Mouse (Mus musculus): Measurements from ENCODE around the gene Ccnb1ip1. TPM values are rescaled to one million over a fixed set of nuclear protein-coding genes. Genes with fewer than 3 reads are reported as not detected.
"Not testable (repeated sequence)": the region's sequence is repeated elsewhere in the genome, so short reads cannot be mapped to it uniquely, and the experiment has no call there.

Gene Ccnb1ip1
- total RNA-seq (2021): not detected
- long read RNA-seq, experiment 1: 0 reads
- long read RNA-seq, experiment 2: 0 reads

DNA sequence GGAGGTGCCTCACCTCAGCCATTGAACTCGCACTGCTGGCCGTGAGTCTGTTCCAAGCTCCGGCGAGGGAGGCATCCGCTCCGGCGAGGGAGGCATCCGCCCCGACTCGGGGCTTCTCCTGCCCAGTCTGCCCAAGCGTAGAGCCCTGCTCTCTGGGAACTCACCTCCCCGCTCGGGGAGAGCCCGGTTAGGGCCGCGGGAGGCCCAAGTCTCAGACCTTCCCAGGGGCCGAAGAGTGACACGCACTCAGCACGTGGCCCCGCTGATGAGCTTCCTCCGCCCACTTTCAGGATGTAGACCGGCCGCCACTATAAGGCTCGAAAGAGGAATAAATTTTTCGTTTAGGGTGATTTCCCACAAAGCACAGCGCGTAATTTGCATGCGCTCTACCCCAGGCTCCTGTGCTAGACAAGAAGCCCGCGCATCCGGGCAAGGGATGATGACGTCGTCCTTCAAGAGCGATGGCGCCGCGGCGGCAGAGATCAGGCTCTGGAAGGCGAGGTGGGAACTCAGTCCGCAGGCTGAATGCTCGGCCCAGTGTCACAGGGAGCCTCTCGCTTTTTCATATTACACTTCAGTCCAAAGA lies at the start of gene Ccnb1ip1, which contains the start of gene Parp2:
TSS of gene Ccnb1ip1 (minus strand) at position 246 of the 586 bp plus-strand sequence.
TSS of gene Parp2 (plus strand) at position 355 of the 586 bp plus-strand sequence.
- peak; percentile 91 to 92 for DNase-seq (ENCODE audit: low spot score in 2 of 2)

DNA sequence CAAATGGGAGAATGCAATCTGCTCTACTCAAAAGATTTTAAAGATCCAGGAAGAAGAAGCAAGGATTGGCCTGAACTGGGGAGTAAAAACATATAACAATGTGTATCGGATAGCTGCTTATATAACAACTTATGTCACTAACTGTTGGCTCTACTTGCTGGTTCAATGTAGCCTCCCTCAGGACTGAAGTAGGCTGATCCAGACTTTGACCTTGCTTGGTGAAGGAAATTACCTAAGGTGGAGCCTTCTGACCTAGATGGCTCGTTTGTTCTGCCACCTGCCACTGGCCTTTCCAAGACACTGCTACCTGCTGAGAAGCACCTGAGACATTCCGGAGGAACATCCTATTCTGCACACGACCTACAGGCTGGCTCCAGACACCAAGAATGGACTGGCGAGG lies 48.3 kb upstream of the Ccnb1ip1 start:
- no peak for DNase-seq (ENCODE audit: low spot score in 2 of 2)

DNA sequence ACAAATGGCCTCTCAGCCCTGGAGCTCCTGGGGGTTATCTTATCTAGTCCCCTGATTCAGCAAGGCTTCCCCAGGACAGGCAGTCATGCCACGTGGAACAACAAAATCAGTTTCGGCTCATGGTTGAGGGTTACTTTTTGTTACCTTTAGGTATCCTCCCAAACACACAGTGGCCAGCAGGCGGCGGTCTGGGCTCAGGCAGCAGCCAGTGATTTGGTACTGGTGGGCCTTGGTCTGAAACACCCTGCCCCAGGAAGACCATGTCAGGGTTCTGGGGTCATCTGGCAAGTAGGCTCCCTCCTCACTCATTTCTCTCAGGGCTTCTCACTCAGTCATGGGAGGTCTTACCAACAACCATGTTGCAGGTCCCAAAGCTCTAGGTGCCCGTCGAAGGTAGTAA lies 29.7 kb upstream of the Ccnb1ip1 start:
- peak in 1 of 2 experiments; percentile 20 for DNase-seq (ENCODE audit: low spot score in 2 of 2)

DNA sequence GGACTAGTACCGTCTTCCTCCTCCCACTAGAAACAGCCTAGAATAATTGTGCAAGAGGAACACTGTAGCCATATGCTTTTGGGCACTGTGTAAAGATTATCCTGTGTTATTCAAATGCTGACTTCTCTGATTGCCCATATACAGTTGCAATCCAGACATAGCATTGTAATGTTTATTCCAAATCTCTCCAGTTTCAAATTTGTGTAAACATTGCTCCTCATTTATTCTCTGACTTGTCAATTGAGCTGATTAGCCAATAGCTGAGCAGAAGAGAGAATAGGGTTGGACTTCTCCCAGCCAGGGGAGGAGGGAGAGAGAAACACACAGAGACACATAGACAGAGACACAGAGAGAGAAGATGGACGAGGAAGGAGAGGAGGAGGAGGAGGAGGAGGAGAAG lies 26.9 kb upstream of the Ccnb1ip1 start:
- no peak for DNase-seq (ENCODE audit: low spot score in 2 of 2)

DNA sequence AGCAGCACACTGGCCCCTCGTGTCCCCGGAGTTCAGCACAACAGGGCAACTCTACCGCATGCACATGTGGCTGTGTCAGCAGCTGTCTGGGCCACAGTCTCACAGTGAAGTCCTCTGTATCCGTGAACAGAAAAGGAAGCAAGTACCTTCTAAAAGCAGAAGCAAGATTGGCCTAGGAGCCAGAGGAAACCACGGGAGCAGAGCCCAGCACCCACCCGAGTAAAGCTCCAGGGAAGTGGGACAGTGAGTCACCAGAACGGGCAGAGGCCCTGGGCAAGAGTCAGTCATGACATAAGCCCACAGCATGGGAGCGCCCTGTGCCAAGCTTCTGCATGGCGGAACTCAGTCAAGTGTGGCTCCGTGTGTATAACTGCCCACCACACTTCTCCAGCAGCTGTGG lies 26.4 kb upstream of the Ccnb1ip1 start:
- DNase-seq (ENCODE audit: low spot score in 2 of 2): no peak

DNA sequence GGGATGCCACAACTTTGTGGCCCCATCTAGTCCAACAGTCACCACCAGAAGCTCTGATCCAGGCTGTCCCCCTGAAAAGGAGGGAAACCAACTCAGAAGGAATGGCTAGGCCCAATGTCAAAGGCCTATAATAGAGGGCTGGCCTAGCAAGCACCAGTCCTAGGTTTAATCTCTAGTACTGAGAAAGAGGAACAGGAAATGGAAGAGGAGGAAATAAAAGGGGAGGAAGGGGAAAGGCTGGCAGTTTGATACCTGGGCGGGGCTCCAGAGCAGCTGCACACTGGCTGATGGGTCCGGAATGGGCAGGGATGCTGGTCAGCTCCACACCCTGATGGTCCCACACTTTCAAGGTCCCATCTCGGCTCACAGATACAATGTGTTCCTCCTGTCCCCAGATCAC lies 22.3 kb upstream of the Ccnb1ip1 start:
- no peak for DNase-seq (ENCODE audit: low spot score in 2 of 2)

DNA sequence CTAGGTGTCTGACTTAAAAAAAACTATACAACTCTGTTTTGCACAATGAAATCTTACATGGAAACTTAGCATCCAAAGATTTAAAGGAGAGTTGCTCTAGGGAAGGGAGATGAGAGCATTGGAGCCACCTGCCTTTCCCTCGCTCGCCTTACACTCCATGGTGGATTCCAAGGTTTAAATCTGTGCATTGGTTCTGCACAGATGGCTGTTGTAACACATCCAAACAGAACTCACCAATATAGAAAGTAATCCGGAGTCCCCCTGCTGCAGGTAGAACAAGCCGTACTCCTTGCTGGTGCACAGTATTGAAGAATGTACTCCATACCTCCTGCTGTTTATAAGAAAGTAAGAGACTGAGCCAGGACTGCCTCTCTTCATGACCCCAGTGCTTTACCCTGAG lies 19.0 kb upstream of the Ccnb1ip1 start:
- DNase-seq (ENCODE audit: low spot score in 2 of 2): no peak

DNA sequence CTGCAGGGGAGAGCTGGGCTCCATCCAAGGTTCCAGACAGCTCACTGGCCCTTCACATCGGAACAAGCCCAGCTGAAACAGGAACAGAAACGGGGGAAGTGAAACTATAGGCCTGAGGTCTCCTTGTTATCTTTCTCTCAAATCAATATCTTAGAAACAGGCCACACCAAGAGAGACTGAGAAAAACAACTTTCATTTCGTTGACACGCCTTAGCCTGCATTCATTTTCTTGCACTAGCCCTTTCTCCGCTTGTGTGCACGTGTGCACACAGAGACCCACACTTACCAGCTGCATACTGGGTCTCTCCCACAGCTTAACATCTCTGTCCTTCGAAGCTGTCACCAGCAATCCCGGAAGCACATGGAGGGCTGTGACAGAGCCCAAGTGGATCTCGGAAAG lies 16.7 kb upstream of the Ccnb1ip1 start:
- no peak for DNase-seq (ENCODE audit: low spot score in 2 of 2)

DNA sequence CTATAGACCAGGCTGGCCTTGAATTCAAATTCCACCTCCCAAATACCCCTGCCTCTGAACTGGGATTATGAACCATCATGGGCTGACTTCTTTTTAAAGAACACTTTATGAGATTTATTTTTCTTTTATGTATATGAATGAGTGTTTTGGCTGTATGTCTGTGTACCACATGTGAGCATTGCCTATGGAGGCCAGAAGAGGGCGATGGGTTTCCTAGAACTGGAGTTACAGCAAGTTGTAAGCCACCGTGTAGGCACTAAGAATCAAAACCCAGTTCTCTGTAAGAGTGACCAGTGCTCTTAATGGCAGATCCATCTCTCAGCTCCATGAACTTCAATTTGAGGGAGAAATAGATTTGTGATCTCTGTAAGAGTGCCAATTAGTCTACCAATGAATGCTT lies 15.7 kb upstream of the Ccnb1ip1 start:
- no peak for DNase-seq (ENCODE audit: low spot score in 2 of 2)

DNA sequence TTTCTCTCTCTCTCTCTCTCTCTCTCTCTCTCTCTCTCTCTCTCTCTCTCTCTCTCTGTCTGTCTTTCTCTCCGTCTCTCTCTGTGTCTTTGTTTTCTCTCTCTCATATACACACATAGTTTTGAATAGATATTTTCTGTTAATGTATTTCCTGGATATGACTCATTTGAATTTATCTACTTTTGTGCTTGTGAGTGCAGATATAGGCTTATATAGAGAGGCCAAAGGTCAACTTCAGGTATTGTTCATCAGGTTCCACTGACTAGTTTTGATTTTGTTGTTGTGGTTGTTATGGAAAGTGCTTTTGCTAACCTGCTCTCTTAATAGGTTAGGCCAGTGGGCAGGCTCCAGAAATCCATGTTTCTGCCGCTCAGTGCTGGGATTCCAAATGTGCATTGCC lies 5.5 kb upstream of the Ccnb1ip1 start:
- no peak for DNase-seq (ENCODE audit: low spot score in 2 of 2)

DNA sequence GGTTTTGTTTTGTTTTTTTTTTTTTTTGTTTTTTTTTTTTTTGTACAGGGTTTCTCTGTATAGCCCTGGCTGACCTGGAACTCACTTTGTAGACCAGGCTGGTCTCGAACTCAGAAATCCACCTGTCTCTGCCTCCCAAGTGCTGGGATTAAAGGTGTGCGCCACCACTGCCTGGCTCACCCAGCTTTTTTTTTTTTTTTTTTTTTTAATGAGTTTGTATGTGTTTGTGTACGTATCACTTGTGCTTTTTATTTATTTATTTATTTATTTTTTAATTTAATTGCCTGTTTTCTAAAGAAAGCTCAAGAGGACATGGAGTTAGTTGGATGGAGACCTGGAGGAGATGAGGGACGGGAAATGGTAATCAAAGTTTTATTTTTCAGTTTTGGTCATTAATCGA lies 1.1 kb downstream of the Ccnb1ip1 start:
- not testable (repeated sequence) for DNase-seq (ENCODE audit: low spot score in 2 of 2)

DNA sequence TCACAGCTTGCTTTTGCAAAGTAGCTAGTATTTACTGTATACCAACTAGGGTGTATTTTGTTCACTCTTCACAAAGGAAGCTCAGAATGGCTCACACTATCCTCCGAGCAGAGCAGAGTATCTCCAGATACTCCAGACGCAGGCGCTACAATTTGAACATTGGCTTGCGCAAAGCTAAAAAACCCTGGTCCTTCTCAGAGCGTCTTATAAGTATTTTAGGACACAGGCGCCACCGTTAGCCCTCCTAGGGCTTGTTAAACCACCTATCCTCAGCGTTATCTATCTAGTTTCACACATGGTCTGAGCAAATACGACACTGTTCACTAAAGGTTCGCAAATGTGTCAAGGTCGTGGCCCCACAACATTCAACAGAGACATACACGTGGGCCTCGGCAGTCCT lies 2.8 kb downstream of the Ccnb1ip1 start:
- DNase-seq (ENCODE audit: low spot score in 2 of 2): no peak

DNA sequence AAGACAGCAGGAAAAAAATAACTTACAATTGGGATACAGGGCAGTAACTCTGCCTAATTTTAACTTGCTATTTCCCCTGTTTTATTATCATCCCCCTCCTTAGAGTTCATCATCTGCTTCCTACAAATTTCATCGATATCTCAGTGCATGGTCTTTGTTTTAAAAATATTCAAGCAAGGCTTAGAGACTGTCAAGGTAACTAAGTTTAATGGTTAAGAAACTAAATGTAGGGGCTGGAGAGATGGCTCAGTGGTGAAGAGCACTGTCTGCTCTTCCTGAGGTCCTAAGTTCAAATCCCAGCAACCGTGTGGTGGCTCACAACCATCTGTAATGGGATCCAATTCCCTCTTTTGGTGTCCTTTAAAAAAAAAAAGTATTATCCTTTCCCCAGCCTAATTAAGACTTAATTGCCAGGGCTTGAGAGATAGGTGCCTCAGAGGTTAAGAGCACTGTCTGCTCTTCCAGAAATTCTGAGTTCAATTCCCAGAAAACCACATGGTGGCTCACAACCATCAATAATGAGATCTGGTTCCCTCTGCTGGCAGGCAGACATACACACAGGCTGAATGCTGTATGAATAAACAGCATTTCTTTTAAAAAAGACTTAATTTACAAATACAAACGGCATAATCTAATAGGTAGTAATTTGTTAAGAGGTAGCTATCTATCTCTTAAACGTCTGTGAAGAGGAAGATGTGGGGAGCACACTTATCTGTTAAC lies 4.5 kb downstream of the Ccnb1ip1 start:
- DNase-seq (ENCODE audit: low spot score in 2 of 2): no peak

DNA sequence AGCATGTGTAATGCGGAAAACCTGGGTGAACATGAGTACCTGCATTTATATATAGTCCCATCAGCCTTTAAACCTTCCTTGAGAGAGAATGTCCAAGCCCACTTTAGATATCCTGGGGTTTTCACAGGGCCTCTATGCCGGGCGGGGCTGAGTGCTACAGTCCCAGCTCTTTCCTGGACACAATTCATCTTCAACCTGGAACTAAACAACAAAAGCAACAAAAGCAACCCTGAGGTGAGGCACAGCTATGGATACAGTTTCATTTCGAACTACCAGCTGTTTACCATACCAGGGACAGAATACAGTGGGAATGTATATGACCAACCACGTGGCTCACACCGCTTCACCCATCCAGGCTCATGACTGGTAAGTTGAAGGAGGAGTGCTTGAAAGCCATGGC lies 5.1 kb downstream of the Ccnb1ip1 start:
- no peak for DNase-seq (ENCODE audit: low spot score in 2 of 2)

DNA sequence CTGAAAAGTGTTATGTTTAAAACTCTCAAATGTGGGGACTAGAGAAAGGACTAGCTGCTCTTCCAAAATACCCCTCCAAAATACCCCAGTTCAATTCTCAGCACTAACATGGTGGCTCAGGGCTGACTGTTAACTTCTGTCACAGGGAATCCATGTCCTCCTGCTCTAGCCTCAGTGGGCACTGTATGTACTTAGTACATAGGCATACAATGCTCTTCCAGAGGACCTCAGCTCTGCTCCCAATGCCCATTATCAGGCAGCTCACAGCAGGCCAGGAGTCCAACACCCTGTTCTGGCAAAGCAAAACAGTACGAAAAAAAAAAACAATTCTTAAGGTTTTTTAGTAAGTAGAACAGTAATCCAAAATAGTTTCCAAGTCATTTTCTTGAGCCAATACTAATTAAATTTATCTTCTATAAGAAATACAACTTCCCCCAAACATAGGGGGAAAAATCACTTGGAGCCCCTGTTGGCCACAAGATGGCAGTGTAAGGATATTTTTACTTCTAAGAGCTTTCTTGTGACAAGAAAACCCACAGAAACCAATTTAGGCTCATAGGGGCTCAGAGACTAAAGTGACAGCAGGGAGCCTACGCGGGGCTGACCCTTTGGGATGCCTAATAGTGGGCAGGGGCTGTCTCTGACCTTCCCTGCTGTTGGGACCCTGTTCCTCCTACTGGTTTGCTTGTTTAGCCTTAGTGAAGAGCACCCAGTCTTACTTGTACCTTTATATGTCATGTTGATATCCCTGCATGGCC lies 7.9 kb downstream of the Ccnb1ip1 start:
- DNase-seq (ENCODE audit: low spot score in 2 of 2): no peak

DNA sequence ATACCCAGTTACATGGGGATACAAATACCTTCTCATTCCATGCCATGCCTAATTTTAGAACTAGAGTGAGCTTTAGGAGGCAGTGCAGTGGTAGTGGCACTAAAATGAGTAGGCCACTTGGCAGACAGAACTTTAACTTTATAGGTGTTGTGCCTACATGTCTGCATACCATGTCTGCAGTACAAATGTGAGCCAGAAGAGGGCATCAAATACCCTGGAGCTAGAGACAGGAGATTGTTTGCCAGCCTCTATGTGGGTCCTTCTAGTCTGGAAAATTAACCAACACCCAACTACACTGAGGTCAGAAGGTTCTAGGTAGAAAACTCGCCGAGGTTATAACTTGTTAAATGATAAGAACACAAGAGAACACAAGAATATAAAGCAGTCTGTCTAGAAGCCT lies 9.0 kb downstream of the Ccnb1ip1 start:
- no peak for DNase-seq (ENCODE audit: low spot score in 2 of 2)

DNA sequence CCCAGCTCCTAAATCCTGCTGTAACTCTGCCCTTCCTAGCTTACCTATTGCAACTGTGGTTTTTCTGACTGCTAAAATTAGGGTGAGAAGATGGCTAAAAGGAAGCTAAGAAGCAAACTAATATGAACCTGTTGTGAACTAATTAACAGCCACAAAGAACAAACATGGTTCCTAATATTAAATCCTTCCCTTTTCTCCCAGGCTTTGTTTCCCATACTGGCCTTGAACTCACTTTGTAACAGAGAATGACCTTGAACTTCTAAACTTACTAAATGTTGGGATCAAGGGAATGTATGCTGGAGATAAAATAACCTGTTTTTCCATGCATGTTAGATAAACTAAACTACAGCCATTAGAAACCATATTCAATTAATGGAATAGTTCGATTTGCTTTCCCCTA lies 11.1 kb downstream of the Ccnb1ip1 start:
- no peak for DNase-seq (ENCODE audit: low spot score in 2 of 2)

DNA sequence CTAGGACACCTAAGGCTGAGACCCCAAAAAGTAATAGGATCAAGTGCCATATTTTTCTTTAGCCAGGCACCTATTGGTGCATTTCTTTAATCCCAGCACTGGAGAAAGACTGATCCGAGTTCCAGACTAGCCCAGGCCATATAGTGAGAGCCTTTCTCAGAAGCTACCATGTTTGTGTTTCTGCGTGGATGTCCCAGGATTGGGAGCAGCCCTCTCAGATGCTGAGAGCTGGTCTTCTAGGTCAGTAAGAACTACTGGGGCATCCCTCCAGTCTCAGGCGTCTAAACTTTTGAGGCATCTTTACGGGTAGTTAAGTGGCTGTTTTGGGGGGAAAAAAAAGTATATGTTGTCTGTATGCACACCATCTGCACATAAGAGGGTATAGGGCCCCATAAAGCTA lies 11.6 kb downstream of the Ccnb1ip1 start:
- DNase-seq (ENCODE audit: low spot score in 2 of 2): no peak

DNA sequence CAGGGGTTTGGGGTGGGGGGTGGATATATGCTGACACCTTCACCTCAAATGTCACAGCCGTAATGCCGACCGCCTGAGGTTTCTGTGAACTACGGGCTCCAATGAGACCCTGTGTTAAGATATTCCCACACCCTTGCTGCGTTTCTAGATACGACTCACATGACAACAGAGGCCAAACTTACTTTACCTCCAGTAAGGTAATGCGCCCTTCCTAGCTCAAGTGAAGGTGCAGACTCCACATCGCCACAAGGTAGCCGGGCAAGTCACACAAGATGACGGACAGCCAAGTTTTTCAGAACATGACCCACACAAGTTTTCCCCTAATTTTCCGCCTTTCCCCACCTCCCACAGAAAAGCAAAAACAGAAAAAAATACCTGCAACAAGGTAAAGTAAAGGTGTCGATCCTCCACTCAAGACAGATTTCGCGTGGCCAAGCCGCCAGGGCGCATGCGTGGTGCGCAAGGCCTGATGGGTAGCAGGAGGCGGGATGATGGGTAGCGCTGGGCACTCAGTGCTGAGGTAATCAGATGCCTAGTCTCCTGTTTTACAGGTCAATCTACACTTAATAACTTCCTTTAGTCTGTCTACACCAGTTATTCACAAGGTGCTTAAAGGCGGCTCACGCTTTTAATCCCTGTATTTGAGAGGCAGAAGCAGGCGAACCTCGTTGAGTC lies 12.1 kb downstream of the Ccnb1ip1 start:
- DNase-seq (ENCODE audit: low spot score in 2 of 2): no peak

DNA sequence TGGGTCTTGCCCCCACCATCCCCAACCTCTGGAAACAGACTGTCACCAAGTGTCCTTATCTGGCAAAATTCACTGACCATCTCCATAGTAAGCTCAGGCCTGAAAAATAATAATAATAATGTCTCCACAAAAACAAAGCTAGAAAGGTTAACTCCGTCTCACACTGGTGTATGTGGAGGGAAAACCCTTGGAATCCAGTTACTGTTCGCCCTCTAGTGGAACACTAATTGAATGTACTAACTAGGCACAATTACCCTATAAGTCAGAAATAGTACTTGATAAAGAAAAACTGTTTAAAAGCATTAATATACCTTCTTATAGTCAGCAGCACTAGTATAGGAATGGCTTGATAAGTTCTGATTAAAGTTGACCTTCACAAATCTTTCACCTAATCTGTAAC lies 19.4 kb downstream of the Ccnb1ip1 start:
- no peak for DNase-seq (ENCODE audit: low spot score in 2 of 2)

DNA sequence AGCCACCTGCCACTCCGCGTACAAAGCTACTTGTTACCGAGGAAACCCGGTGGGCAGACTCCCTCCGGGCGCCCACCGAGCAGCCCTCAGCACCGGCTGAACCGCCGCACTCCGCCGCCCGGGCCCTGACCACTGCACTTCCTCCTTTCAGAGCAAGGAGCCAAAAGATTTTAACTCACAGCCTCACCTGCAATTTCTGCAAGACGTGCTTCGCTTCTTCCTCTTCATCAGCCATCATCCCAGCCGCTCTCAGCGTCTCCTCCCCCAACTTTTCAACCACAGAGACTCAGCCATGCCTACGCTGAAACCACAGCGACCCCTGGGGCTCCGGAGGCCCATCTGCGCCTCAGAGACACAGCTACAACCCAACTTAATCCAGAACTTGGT lies 22.3 kb downstream of the Ccnb1ip1 start, which contains the start of gene Ttc5:
TSS of gene Ttc5 (minus strand) at position 269 of the 387 bp plus-strand sequence.
- peak; percentile 70 to 88 for DNase-seq (ENCODE audit: low spot score in 2 of 2)
